Mouse (Mus musculus): ENCODE results near the gene 4930524J08Rik.
A peak's percentile ranks its signal among the peaks of the same experiment; 100 is the strongest.

Gene 4930524J08Rik

DNA sequence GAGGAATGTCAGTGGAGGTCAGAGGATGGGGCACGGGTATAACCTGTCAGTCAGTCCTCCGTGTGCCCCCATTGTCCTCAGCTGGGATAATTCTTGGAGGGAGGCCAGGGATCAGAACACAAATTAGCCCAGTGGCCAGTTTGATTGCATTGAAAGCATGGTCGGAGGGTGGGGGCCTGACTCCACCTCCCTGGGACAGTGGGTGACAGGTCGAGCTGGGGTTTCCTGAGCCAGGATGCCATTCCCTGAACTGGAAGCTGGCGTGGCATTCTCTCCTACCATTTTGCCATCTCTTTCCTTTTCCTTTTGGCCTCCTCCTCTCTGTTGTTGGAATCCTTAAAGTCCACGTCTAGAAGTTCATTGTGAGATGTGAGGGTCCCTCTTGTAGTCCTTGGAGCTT is 27.0 kb downstream of the 4930524J08Rik start:
- no peak for DNase-seq

DNA sequence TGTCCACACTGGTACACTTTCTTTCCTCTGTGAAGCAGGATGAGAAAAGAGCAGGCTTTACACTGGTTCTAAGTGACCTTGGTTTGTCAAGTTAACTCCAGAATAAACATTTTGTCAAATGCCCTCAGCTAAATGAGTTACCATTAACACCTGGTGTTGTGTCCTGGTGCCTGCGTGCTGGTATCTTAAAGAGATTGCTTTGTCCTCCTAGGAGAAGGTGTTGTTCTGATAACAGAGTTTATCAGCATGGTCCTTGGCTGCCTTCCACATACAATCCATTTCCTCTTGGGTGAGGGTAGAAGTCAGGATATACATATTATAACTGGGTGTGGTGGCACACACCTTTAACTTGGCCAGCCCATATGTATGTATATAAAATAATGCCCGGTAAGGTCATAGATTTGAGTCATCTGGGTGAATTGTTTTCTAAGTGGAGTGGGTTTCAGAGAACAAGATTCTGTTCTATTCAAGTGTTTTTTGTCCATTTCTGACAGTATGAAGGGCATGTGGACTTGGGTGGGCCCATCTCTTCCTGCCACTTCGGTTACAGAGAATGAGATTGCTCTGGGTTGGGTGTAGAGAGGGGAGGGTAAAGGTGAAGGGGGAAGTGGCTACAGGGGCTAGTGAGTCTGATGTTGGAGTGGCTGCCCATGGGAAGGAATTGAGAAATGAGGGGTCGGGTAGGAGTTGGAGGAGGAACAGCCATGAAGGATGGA is 27.6 kb downstream of the 4930524J08Rik start:
- no peak for DNase-seq

DNA sequence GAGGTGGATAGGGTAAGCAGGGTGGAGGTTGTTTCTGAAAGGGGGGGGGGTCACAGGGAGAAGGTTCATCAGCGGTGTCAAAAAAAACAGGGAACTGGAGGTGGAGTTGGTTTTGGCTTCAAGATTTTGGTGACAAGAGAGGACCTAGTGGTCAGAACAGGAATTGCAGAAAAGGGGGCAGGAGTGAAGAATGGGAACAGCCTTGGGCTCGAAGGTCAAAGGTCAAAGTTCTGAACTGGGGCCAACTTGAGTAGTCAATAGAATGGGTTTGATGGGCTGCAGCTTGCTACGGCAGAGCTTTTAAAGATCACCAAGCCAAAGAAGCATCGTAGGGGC is 28.1 kb downstream of the 4930524J08Rik start:
- DNase-seq: peak; percentile 24

DNA sequence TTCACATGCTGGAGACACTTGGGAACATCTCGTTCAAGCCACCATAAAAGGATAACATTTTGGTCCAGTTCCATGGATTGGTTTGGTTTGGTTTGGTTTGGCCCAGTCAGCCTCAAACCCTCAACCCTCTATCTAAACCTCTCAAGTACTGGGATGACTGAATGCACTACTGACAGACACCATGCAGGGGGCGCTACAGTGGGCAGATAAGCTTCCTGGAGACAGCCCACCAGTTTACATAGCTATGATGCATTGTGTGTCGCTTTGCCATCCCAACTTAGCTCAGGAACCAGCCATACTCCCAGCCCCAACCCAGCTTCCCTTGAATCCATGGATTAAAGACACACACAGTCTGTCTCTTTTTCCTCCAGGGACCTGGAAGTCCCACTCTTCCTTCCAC is 29.6 kb downstream of the 4930524J08Rik start:
- DNase-seq: no peak

DNA sequence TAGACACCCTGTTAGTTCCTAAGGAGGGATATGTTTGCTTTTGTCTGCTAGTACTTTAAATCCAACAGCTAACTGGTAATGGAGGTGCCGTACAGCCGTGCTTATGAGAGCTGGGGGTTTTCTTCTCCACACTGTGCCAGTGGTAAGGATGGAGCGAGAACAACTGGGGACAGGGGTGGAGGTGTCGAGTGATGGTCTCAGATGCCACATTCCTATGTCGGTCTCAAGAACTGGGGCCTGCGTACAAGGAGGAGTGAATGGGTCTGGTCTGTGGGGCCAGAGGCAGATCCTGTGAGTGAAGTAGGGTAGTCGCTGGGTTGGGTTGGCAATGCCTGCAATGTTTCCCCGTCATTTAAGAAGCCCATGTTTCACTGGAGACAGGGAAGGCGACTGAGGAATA is 33.7 kb downstream of the 4930524J08Rik start:
- no peak for DNase-seq

DNA sequence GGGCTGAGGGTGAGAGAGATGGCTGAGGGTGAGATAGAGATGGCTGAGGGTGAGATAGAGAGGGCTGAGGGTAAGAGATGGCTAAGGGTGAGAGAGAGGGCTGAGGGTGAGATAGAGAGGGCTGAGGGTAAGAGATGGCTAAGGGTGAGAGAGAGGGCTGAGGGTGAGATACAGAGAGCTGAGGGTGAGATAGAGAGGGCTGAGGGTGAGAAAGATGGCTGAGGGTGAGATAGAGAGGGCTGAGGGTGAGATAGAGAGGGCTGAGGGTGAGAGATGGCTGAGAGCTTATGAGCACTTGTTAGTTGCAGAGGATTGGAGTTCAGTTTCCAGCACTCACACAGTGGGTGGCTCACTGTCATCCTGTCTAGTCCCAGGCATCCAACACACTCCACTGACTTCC is 41.2 kb downstream of the 4930524J08Rik start:
- DNase-seq: no peak

DNA sequence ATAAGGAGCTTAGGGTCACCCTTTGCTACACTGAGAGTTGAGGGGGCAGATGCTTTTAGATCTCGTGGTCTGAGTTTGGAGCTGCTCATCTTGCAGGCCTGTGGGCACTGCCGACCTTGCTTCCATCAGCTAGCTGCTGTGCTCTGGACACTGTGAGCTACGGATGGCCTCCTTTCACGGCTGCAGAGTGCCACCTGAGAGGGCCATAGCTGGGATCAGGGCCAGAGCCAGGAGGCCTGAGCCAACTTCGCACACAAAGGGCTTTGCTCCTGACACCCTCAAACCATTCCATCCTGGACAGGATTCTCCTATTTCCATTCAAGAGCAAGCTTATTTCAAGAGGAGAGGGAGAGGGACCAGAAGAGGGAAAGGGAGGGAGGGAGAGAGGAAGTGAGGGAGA is 45.5 kb downstream of the 4930524J08Rik start:
- no peak for DNase-seq

DNA sequence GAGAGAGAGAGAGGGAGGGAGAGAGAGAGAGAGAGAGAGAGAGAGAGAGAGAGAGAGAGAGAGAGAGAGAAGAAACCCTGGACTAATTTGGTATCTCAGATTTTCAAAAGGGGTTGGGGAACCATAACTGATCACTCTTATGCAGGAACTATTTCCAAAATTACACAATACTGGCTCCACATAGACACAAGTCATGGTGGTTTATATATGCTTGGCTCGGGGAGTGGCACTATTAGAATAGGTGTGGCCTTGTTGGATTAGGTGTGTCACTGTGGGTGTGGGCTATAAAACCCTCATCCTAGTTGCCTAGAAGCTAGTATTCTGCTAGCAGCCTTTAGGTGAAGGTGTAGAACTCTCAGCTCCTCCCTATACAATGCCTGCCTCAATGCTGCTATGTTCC is 46.0 kb downstream of the 4930524J08Rik start:
- DNase-seq: no peak
